Mouse (Mus musculus) retina, embryonic 14.5 days (tissue): ENCODE measurements around the gene Gm6803.
"Not testable (repeated sequence)": the region's sequence is repeated elsewhere in the genome, so short reads cannot be mapped to it uniquely, and the experiment has no call there.

ENCODE experiments used
- DNase-seq: peaks from one replicate; pipeline ENCODE4 v3.0.0-alpha.2; 2015; ENCODE audit warnings: low spot score

Gm6803 gene

DNA sequence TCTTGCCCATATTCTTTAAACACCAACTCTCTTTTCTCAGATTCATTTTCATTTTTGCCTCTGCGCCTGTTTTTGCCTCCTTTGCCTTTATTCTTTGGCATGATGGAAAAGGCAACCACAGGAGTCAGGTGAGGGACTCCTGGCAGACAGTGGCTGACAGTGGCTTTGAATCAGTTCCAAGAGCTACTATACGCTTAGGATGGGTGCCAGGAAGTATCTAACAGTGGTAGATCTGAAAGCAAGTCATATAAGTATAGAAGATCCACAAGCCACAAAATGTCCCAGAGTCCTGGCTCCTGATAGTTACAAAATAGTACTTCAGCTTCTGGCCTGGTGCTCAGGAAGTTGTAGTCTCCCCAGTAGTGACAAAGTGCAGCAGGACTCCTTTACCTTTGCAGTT lies at the start of gene Gm6803:
TSS of gene Gm6803 (minus strand) at position 101 of the 400 bp plus-strand sequence.
- not testable (repeated sequence) for DNase-seq

DNA sequence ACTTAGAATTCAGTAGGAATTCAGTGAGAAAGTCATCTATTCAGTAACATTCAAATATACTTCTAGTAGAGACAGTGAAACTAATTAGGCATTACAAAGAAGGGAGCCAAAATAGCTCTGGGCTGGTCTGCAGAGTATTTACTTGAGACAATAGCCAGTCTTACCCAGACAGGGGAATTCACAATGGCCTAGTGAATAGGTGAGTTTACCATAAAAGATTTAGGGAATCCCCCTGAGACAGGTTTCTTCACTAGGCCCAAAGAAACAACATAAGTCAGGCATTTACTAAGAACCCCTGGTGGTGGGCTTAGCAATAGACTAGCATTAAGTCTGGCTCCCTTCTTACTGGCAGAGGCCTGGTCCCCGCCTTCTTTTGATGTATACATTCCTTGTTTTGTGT lies 26.7 kb upstream of the Gm6803 start:
- DNase-seq, result not testable (repeated sequence)

GRCm38 (mm10) chr12:88039703-88040102 lies 21.1 kb upstream of the Gm6803 start:
- not testable (repeated sequence) for DNase-seq

- DNase-seq, result not testable (repeated sequence)
These were observed 20.5 kb upstream of the Gm6803 start for GRCm38 (mm10) chr12:88039062-88039461.

GRCm38 (mm10) chr12:88032250-88032649 lies 13.7 kb upstream of the Gm6803 start:
- not testable (repeated sequence) for DNase-seq

GRCm38 (mm10) chr12:88026704-88027103 lies 8.1 kb upstream of the Gm6803 start, which contains the start of gene Gm2056:
Gene Gm2056, plus strand, starts transcription at chr12:88027004.
- DNase-seq, result not testable (repeated sequence)

GRCm38 (mm10) chr12:88011548-88011947 lies 7.0 kb downstream of the Gm6803 start, which contains the start of gene Gm2075:
Gene Gm2075, plus strand, starts transcription at chr12:88011848.
- DNase-seq, result not testable (repeated sequence)

GRCm38 (mm10) chr12:88004118-88004517 lies 14.5 kb downstream of the Gm6803 start:
- not testable (repeated sequence) for DNase-seq

- DNase-seq, result not testable (repeated sequence)
These were observed 34.6 kb downstream of the Gm6803 start for GRCm38 (mm10) chr12:87984000-87984399.
